Mouse (Mus musculus): ENCODE measurements around the gene Rnh1.

GRCm38 (mm10) chr7:141216894-141217293 lies 44.2 kb upstream of the Rnh1 start:
- no peak for TF ChIP-seq POLR2A (IDR thresholded peaks at IDR 0.05; ENCODE audit: borderline replicate concordance, extremely low read depth, insufficient read depth, insufficient read length, poor library complexity, severe bottlenecking)
- TF ChIP-seq CTCF (IDR thresholded peaks at IDR 0.05; ENCODE audit: borderline replicate concordance, extremely low read depth, insufficient read depth, insufficient read length), result no peak
